Mouse (Mus musculus): Measurements from ENCODE around the gene Wiz.

DNA sequence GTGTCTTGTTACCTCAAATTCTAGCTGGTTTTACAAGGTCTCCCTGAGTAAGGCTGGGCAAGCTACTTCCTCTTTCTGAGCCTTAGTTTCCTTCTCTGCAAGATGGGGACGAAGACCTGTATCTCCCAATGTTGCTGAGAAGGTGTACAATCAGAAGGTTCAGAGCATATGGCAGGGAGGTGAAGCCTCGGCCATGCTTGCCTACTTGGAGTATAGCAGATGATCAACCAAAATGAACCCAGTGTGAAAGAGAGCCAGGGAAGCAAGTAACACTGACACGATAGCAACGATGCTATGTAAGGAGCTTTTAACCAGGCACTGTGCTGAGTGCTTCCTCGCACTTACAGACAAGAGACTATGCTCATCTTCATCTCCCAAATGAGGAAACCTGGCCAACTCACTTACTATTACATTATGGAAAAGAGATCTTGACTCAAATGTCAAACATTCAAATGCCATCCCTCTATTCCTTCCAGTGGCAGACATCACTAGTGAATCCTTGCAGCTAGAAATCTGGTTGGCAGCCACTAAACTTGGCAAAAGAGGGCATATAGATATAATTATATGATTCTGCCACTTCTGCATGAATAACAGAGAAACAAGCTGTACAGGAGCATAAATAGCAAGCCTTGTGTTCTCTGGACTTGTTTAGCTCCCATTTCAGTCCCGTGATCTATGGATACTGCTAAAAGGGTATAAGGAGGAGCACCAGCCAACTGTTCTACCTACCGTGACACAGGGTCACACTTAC is 30.9 kb downstream of the Wiz start:
- no peak for TF ChIP-seq EP300 (IDR thresholded peaks at IDR 0.05; ENCODE audit: low read depth)
- TF ChIP-seq CTCF (IDR thresholded peaks at IDR 0.05; ENCODE audit: low read depth) = no peak

Measured in liver, embryonic 14.5 days (tissue).